Mouse (Mus musculus) telencephalon, adult 2 months (tissue): ENCODE measurements around the gene Gm5795.
"Not testable (repeated sequence)": the region's sequence is repeated elsewhere in the genome, so short reads cannot be mapped to it uniquely, and the experiment has no call there.

Source experiments
- DNase-seq: peaks from one replicate; pipeline ENCODE4 v3.0.0-alpha.2; 2011; ENCODE audit warnings: low read depth, low spot score

Gene Gm5795

DNA sequence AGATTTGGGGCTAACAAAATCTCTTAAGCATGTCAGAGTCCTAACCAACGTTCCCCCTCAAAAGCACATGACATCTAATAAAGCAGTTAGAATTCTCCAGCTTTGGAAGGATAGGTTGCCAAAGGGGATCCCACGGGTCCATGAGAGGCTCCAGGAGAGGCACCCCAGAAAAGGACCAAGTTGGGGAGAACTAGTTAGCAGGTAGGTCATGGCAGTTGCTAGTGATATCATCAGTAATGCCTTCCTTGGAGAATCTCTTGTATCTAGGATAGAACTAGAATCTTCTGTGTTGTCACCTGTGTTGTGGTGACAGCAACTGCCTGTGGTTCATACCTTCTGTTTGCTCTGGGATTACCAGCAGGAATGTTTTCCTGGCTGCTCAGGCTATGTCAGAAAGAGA lies at the start of gene Gm5795:
Gene Gm5795, plus strand, starts transcription at position 301 of the 400 bp plus-strand sequence.
- DNase-seq = not testable (repeated sequence)

DNA sequence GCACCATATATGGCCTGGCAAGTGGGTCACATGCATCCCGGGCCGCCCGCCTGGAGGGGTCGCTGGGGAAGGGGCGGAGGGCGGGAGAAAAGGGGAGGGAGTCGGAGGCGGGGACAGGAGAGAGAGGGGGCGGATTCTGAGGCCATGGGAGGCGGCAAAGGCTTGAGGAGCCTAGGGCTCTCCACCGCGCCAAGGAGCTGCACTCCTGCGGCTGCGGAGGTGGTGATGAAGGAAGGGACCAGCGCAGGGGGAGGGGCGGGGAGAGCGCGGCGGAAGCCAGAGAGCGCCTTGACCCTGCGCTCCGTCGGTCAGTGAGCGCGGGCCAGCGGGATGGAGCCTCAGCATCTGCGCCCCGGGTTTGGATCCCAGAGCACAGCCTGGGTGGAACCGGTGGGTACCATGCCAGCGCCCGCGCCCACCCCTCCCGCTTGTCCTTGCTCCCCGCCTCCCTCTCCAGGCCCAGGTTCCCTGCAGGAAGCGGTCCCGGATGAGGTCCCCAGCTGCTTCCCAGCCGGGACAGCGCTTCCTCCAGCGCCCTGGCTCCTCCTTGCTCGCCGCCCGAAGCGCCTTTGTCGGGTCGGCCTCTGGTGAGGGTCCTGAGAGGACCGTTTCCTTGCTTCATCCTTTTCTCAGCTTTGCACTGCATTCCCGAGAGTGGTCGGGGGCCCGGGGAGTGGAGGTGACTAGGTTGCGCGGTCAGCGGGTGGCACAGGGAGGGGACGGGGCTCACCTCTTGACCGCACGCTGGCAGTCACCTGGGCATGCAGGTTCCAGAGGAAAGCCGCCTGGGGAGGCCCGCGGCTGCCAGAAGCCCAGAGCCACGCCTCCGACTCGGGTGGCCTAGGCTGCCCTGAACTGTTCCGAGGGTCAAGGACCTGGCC lies 20.5 kb downstream of the Gm5795 start, which contains the start of gene D830030K20Rik:
Gene D830030K20Rik, plus strand, starts transcription at position 217 of the 881 bp plus-strand sequence.
- not testable (repeated sequence) for DNase-seq

DNA sequence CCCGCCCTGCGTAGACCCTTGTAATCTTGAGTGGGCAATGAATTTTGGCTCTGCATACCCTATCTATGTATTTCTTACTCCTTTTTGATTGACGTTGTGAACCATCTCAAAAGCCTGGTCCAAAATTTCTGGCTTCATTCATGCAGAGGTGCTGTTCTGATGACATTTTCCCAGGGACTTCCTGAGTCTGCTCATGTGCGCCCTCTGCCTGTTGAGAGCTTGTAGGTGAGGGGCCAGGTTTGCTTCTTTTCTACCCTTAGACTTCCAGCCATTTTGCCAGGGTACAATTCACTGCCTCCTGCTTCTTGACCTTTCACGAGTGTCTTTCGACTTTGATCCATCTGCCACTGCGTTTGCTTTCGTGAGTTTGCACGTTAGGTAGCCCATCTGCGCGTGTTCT lies 21.3 kb downstream of the Gm5795 start:
- DNase-seq = not testable (repeated sequence)
